In the genomic region with DNA sequence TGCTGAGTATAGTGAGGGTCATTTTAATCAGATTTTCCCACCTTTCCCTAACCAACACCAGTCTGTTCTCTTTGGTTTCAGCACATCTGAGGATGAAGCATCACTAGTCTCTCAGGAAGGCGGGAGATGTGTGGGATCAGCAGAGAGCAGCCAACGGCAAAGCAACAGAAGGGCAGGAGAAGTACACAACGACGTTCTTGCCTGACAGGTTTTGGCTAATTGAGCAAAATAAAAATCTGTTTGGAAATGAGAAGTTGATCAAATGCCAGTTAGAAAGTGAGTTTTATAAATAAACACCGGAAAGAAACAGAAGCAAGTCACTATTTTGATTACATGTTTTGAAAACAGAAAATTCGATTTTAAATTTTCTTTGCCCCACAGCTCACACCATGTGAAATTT, we compare ENCODE assay signal across 23 mouse cellular contexts.
A peak's percentile ranks its signal among the peaks of the same experiment; 100 is the strongest.
DNase-seq lines count a peak whose midpoint lies in the region; ATAC-seq lines count a peak whose summit lies in the region.
"Had no signal": no experiment of that assay in that cellular context is flagged by ENCODE, and none has a peak within 500 bp of the region (broad histone marks: within the 10 kb centered on the region; RNA-seq: fewer than 3 reads in every experiment).

No protein-coding gene starts in this region.

- no peak for ATAC-seq in forebrain, embryonic 14.5 days
- no peak for ATAC-seq in forebrain, embryonic 11.5 days (replicated peaks; ENCODE audit: low FRiP score)
- ATAC-seq: activated CD4-positive, CD25-positive, alpha-beta regulatory T cell, adult 4 months; CD4-positive, CD25-positive, alpha-beta regulatory T cell, adult 4 months; forebrain, embryonic 13.5 days; forebrain, embryonic 16.5 days; Patski had no signal

- no peak overlapping the region for H3K9ac ChIP-seq in forebrain, embryonic 14.5 days (ENCODE audit: low read length)
- H3K9ac ChIP-seq in forebrain, embryonic 11.5 days (ENCODE audit: low read length) = no peak overlapping the region
- H3K9ac ChIP-seq: embryonic facial prominence, embryonic 12.5 days; forebrain, embryonic 13.5 days had no signal

- H3K27me3 ChIP-seq in forebrain, embryonic 14.5 days (replicated peaks; ENCODE audit: control insufficient read depth, insufficient read depth, low read length) = no peaks in the 10 kb centered on the region
- H3K27me3 ChIP-seq in forebrain, embryonic 11.5 days (ENCODE audit: control insufficient read depth, insufficient read depth, low read length) = no peaks in the 10 kb centered on the region
- H3K27me3 ChIP-seq: CH12.LX; embryonic facial prominence, embryonic 12.5 days; forebrain, embryonic 13.5 days had no signal

- H3K9me3 ChIP-seq in forebrain, embryonic 14.5 days (replicated peaks; ENCODE audit: control insufficient read depth, low read length) = no peaks in the 10 kb centered on the region
- no peaks in the 10 kb centered on the region for H3K9me3 ChIP-seq in forebrain, embryonic 11.5 days (ENCODE audit: control insufficient read depth, low read length)
- H3K9me3 ChIP-seq: embryonic facial prominence, embryonic 10.5 days; forebrain, embryonic 13.5 days; G1E had no signal

- H3K36me3 ChIP-seq in forebrain, embryonic 14.5 days (ENCODE audit: control insufficient read depth, insufficient read depth, low read length) = no peaks in the 10 kb centered on the region
- no peaks in the 10 kb centered on the region for H3K36me3 ChIP-seq in forebrain, embryonic 11.5 days (ENCODE audit: control insufficient read depth, insufficient read depth, low read length)
- H3K36me3 ChIP-seq: embryonic facial prominence, embryonic 10.5 days; embryonic facial prominence, embryonic 12.5 days; G1E had no signal

- H3K27ac ChIP-seq in forebrain, embryonic 14.5 days (ENCODE audit: low read depth, low read length) = no peak overlapping the region
- no peak overlapping the region for H3K27ac ChIP-seq in forebrain, embryonic 11.5 days (ENCODE audit: low read depth, low read length)
- H3K27ac ChIP-seq: embryonic facial prominence, embryonic 10.5 days; embryonic facial prominence, embryonic 12.5 days; forebrain, embryonic 13.5 days had no signal

- no peak overlapping the region for H3K4me3 ChIP-seq in forebrain, embryonic 14.5 days (ENCODE audit: low read depth, low read length)
- H3K4me3 ChIP-seq in forebrain, embryonic 11.5 days (ENCODE audit: low read depth, low read length) = no peak overlapping the region
- H3K4me3 ChIP-seq: embryonic facial prominence, embryonic 10.5 days; embryonic facial prominence, embryonic 12.5 days; forebrain, embryonic 13.5 days had no signal

- 80% methylated on average over 6 of the region's 6 CpGs for WGBS in forebrain, embryonic 14.5 days
- 91% methylated on average over 6 of the region's 6 CpGs for WGBS in forebrain, embryonic 11.5 days

- DNase-seq in forebrain, embryonic 14.5 days (ENCODE audit: low spot score) = peak; percentile 57
- no peak for DNase-seq in forebrain, embryonic 11.5 days (ENCODE audit: low spot score)
- DNase-seq in layer of hippocampus, adult 9-11 months = peak; percentile 11
- no peak for DNase-seq in layer of hippocampus, adult 9-10 months (ENCODE audit: low spot score)
- peak; percentile 12 for DNase-seq in brain, adult 2 months (ENCODE audit: low read depth, low spot score)
- no peak for DNase-seq in thymus, postnatal 25 days
- DNase-seq: adrenal gland, adult 8-10 months; adrenal gland, postnatal 14 days; adrenal gland, postnatal 36 days; B cell, adult 2 months; cerebellum, adult 11-12 months; cerebellum, adult 2 months; cerebellum, adult 9-10 months; cerebellum, postnatal 25 days had no signal

- H3K4me1 ChIP-seq in forebrain, embryonic 14.5 days (ENCODE audit: control insufficient read depth, insufficient read depth, low read length) = peaks cover 4% of the 10 kb centered on the region; the same call in 1 of the 2 replicates
- 0 out of 2 replicates have a peak, but pooled peaks cover 2% of the 10 kb centered on the region for H3K4me1 ChIP-seq in forebrain, embryonic 11.5 days (replicated peaks; ENCODE audit: control insufficient read depth, insufficient read depth, low read length)
- H3K4me1 ChIP-seq: embryonic facial prominence, embryonic 10.5 days; embryonic facial prominence, embryonic 12.5 days had no signal

- H3K4me2 ChIP-seq in forebrain, embryonic 14.5 days (ENCODE audit: low read length) = no peak overlapping the region
- no peak overlapping the region for H3K4me2 ChIP-seq in forebrain, embryonic 11.5 days (ENCODE audit: low read depth, low read length, severe bottlenecking)
- H3K4me2 ChIP-seq: embryonic facial prominence, embryonic 12.5 days; forebrain, embryonic 13.5 days had no signal

Comparison
In these comparisons a context has a peak if more than half of its experiments do, and no peak if none do; other contexts are left out.
1. DNase-seq: peak in forebrain, embryonic 14.5 days (single experiment), layer of hippocampus, adult 9-11 months (single experiment) and brain, adult 2 months (single experiment); none in forebrain, embryonic 11.5 days (single experiment), layer of hippocampus, adult 9-10 months (single experiment) and thymus, postnatal 25 days (single experiment).